Mouse (Mus musculus) forebrain, embryonic 14.5 days (tissue): ENCODE results near the gene Adipor2. TPM values are rescaled to one million over a fixed set of nuclear protein-coding genes. Genes with fewer than 3 reads are reported as not detected.

Experiments
- ATAC-seq: fragments of 200-750 bp; cut with Nextera tagmentation; 2 replicates; pipeline ENCODE4 v1.8.0; 2017; ENCODE audit warnings: mild to moderate bottlenecking, moderate library complexity
- DNase-seq: peaks from one replicate; pipeline ENCODE4 v3.0.0-alpha.2; 2015; ENCODE audit warnings: low spot score
- H3K27ac ChIP-seq: fragments of 300-500 bp; sonication (generic); 2 replicates; pipeline ENCODE4 v1.5.1; 2014; ENCODE audit warnings: low read depth, mild to moderate bottlenecking, control low read depth, low read length, moderate library complexity
- H3K27me3 ChIP-seq: fragments of 300-500 bp; sonication (generic); replicated peaks from 2 replicates; pipeline ENCODE4 v1.6.1; 2014; ENCODE audit warnings: low read length, control low read depth, mixed read lengths; ENCODE audit not compliant: control insufficient read depth, insufficient read depth
- H3K36me3 ChIP-seq: fragments of 300-500 bp; sonication (generic); 2 replicates; pipeline ENCODE4 v1.6.1; 2014; ENCODE audit warnings: low read length, control low read depth; ENCODE audit not compliant: control insufficient read depth, insufficient read depth
- H3K4me1 ChIP-seq: fragments of 300-500 bp; sonication (generic); 2 replicates; pipeline ENCODE4 v1.6.1; 2014; ENCODE audit warnings: antibody characterized with exemption, low read length, control low read depth; ENCODE audit not compliant: control insufficient read depth, insufficient read depth
- H3K4me2 ChIP-seq: fragments of 300-500 bp; sonication (generic); 2 replicates; pipeline ENCODE4 v1.6.1; 2014; ENCODE audit warnings: mild to moderate bottlenecking, control low read depth, low read length
- H3K4me3 ChIP-seq: fragments of 300-500 bp; sonication (generic); 2 replicates; pipeline ENCODE4 v1.5.1; 2014; ENCODE audit warnings: low read depth, low read length, control low read depth
- H3K9ac ChIP-seq: fragments of 300-500 bp; sonication (generic); 2 replicates; pipeline ENCODE4 v1.6.1; 2014; ENCODE audit warnings: mild to moderate bottlenecking, low read length, control low read depth, moderate library complexity
- H3K9me3 ChIP-seq: fragments of 300-500 bp; sonication (generic); replicated peaks from 2 replicates; pipeline ENCODE4 v1.6.1; 2016; ENCODE audit warnings: low read length, control low read depth, mixed read lengths; ENCODE audit not compliant: control insufficient read depth
- WGBS: fragments of 180-500 bp; shearing (Covaris S2); extraction: QIAGEN DNeasy Blood & Tissue Kit; methylation state at CpG from one replicate; pipeline ENCODE4 v1.1.7; 2014; 5-methylcytosine and 5-hydroxymethylcytosine counted together
- polyA plus RNA-seq: library from polyadenylated mRNA; unstranded; fragments of >200 nt; fragmentation: Nextera tagmentation; extraction: Ambion mirVana; gene quantifications from 2 replicates; pipeline ENCODE4 v1.2.1, GENCODE M21; 2014

The Adipor2 gene
- polyA plus RNA-seq, 1 experiment from 2014 or later = 33.3 TPM

DNA sequence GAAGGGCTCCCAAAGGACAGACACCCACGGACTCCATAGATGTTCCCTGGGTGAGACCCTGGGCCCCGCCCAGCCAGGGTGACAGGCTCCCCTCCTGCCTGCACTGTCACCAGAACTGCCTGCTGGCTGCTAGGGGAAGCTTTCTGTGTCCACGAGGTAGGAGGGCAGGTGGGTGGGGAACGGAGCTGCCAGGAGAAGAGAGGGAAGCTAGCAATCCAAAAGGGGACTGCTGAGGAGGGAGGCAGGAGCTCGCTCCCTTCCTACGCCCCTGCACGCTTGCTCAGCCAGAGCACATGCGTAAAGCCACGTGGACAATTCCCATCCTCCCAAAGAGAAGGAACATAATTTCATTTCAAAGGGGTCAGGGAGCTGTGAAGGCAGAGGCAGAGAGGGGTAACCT, 107.3 kb downstream of the Adipor2 start:
- Histone ChIP-seq H3K27me3 (no peaks in the 10 kb centered on the region), H3K9ac (no peak overlapping the region), H3K9me3 (no peaks in the 10 kb centered on the region), H3K27ac (no peak overlapping the region), H3K4me3 (no peak overlapping the region), H3K4me1 (peaks cover 15% of the 10 kb centered on the region), H3K4me2 (no peak overlapping the region), H3K36me3 (no peaks in the 10 kb centered on the region)
- DNase-seq = no peak
- no peak for ATAC-seq
- 65% methylated on average over 9 of the region's 9 CpGs for WGBS

DNA sequence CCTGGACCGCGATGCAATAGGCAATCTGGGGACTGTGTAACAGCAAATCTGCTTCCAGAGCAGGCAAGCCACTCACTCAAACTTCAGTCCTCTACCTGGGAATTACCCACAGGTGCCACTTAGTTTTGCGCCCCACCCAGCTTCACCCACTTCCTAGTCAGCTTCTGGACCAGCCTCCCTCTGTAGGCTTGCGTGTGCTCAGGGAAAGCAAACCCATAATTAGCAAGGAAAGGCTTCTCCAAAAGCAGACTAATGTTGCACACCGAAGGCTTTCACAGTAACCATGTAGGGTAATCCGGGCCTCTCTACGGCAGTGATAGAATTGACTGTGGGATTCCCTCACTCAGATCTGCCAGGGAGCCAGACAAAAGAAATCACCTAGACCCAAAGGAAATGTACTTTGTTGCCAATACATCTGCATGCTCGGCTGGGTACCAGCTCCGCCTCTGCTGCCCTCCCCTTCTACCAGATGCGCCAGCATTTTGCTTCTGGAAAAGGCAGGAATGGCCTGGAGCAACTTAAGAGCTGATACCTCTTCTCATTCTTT, 109.6 kb downstream of the Adipor2 start:
- Histone ChIP-seq H3K36me3 (no peaks in the 10 kb centered on the region), H3K27me3 (no peaks in the 10 kb centered on the region), H3K9ac (no peak overlapping the region), H3K4me3 (no peak overlapping the region), H3K9me3 (no peaks in the 10 kb centered on the region), H3K4me2 (no peak overlapping the region), H3K27ac (no peak overlapping the region), H3K4me1 (peaks cover 2% of the 10 kb centered on the region; the same call in 1 of the 2 replicates)
- DNase-seq (no peak), ATAC-seq (no peak)
- 38% methylated on average over 10 of the region's 10 CpGs for WGBS

DNA sequence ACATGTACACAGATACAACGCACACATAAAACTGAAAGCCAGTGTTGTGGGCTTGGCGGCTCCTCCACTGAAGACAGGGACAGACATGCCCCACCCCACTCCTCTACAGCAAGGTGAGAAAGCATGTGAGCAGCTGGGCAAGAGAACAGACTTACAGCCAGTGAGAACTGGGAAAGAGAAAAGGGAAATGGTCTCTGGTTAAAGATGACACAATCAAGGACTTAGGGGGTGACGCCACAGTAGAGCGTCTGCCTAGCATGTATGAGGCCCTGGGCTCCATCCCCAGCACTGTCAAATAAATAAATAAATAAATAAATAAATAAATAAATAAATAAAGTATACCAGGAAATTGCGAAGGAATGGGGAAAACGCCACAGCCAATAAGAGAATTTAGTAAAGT, 114.2 kb downstream of the Adipor2 start:
- Histone ChIP-seq H3K27me3 (no peaks in the 10 kb centered on the region), H3K4me1 (no peaks in the 10 kb centered on the region), H3K9me3 (no peaks in the 10 kb centered on the region), H3K27ac (no peak overlapping the region), H3K9ac (no peak overlapping the region), H3K4me2 (no peak overlapping the region), H3K4me3 (no peak overlapping the region), H3K36me3 (no peaks in the 10 kb centered on the region)
- no peak for ATAC-seq
- DNase-seq = no peak
- WGBS = 92% methylated on average over 6 of the region's 6 CpGs

Other genes starting within 250 kb of the Adipor2 start
- gene Dcp1b, start 242.5 kb downstream of the Adipor2 start, polyA plus RNA-seq = 12.7 and 14.1 TPM in 2 replicates
- 3.2 and 5.5 TPM in 2 replicates for gene Cacna1c, start 221.3 kb downstream of the Adipor2 start, polyA plus RNA-seq
- gene Cacna2d4, start 181.2 kb downstream of the Adipor2 start, polyA plus RNA-seq = 0.10 and 0.14 TPM in 2 replicates
- 2.7 and 3.9 TPM in 2 replicates for gene Lrtm2, start 86.9 kb downstream of the Adipor2 start, polyA plus RNA-seq
- gene Fbxl14, start 62.0 kb upstream of the Adipor2 start, polyA plus RNA-seq = 6.8 and 7.6 TPM in 2 replicates
- gene Wnt5b, start 126.6 kb upstream of the Adipor2 start, polyA plus RNA-seq = 3.0 and 3.4 TPM in 2 replicates